Mouse (Mus musculus): ENCODE measurements at regions not wholly inside any gene's neighbourhood (a gene's known extent, or its start where the extent isn't known, plus 50 kb on each side); places are given as distances from the start of the nearest gene placed in this dataset.

DNA sequence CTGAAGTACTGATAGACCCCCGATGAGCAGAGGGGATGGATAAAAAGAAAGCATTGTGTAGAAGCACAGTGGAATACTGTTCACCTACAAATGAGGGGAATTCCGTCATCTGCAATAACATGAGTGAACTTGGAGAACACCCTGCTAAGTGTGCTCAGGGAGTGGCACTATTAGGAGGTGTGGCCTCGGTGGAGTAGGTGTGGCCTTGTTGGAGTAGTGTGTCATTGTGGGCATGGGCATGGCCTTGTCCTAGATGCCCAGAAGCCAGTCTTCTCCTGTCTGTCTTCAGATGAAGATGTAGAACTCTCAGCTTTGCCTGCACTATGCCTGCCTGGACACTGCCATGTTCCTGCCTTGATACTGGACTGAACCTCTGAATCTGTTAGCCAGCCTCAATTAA is 86.2 kb upstream of the Kl start:
- Histone ChIP-seq H3K4me3 (no peak overlapping the region), H3K27ac (no peak overlapping the region), H3K27me3 (ENCODE audit: poor library complexity, severe bottlenecking) (no peaks in the 10 kb centered on the region), H3K36me3 (replicated peaks) (no peaks in the 10 kb centered on the region), H3K4me1 (no peaks in the 10 kb centered on the region), H3K9me3 (peaks cover 10% of the 10 kb centered on the region)
- 90% methylated on average over 3 of the region's 3 CpGs for WGBS
- DNase-seq (ENCODE audit: extremely low spot score, low spot score), result no peak

DNA sequence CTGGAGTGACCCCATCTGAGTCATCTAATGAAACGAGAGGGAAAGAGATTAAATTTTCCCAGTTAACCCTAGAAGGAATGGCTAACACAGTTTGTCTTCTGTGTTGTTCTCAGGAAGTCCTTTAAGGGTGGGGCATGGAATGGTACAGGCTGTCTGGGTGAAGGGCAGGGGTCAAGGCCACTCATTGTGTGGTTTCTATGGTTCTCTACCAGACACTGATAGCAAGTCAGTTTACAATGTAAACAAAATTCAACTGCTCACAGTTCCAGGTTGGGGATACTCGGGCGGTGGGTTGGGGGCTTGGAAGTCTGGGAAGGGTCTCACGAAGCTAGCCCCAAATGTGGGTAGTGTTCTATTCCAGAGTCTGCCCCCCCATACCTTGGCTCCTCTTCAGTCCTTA is 82.5 kb upstream of the Kl start:
- no peak overlapping the region for H3K27ac ChIP-seq
- H3K4me1 ChIP-seq, result no peaks in the 10 kb centered on the region
- WGBS, result 86% methylated on average over 4 of the region's 4 CpGs
- no peaks in the 10 kb centered on the region for H3K27me3 ChIP-seq (ENCODE audit: poor library complexity, severe bottlenecking)
- no peak overlapping the region for H3K4me3 ChIP-seq
- no peak for DNase-seq (ENCODE audit: extremely low spot score, low spot score)
- no peaks in the 10 kb centered on the region for H3K36me3 ChIP-seq (replicated peaks)
- peaks cover 11% of the 10 kb centered on the region for H3K9me3 ChIP-seq

DNA sequence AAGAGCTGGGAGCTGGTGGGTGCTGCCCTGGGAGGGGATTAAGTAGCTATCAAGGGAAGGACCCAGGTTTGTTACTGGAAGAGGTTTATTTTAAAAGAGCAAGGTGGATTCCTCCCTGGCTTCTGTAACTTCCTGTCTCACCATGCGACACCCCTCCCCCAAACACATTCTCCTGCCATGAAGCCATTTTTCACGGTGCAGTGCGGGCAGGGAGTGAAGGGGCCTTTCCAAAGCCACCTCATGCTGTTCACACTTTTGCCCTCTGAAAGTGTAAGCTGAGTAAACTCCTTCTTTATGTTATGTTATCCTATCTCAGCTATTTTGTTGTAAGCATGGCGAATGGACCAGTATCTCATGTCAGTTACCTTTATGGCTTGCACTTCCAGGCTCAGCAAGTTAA is 73.6 kb upstream of the Kl start:
- no peak overlapping the region for H3K4me3 ChIP-seq
- H3K27ac ChIP-seq, result no peak overlapping the region
- H3K27me3 ChIP-seq (ENCODE audit: poor library complexity, severe bottlenecking), result no peaks in the 10 kb centered on the region
- DNase-seq (ENCODE audit: extremely low spot score, low spot score), result no peak
- H3K9me3 ChIP-seq, result 0 out of 2 replicates have a peak, but pooled peaks cover 5% of the 10 kb centered on the region
- H3K36me3 ChIP-seq (replicated peaks), result no peaks in the 10 kb centered on the region
- WGBS, result 77% methylated on average over 4 of the region's 4 CpGs
- H3K4me1 ChIP-seq, result no peaks in the 10 kb centered on the region

DNA sequence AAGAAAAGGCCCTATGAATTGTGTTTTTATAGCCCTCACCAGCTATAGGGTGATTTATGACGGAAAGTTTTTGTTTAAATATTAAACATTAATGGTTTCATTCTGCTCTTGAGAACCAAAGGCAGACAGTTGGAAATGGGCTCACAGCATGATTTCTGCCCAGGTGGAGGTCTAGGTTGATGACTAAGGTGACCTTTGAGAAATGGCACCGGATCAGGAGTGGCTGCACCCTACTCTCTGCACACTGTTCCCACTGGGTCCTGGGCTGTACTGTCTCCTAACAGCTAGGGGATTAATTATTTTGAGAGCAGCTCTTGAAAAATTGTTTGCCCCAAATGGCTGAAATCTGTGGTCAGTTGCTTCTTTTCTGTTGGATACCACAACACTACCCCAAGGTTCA is 68.7 kb upstream of the Kl start:
- Histone ChIP-seq H3K36me3 (replicated peaks) (no peaks in the 10 kb centered on the region), H3K4me3 (no peak overlapping the region), H3K4me1 (no peaks in the 10 kb centered on the region), H3K9me3 (0 out of 2 replicates have a peak, but pooled peaks cover 3% of the 10 kb centered on the region), H3K27ac (no peak overlapping the region), H3K27me3 (ENCODE audit: poor library complexity, severe bottlenecking) (no peaks in the 10 kb centered on the region)
- 89% methylated on average over 2 of the region's 2 CpGs for WGBS
- no peak for DNase-seq (ENCODE audit: extremely low spot score, low spot score)

DNA sequence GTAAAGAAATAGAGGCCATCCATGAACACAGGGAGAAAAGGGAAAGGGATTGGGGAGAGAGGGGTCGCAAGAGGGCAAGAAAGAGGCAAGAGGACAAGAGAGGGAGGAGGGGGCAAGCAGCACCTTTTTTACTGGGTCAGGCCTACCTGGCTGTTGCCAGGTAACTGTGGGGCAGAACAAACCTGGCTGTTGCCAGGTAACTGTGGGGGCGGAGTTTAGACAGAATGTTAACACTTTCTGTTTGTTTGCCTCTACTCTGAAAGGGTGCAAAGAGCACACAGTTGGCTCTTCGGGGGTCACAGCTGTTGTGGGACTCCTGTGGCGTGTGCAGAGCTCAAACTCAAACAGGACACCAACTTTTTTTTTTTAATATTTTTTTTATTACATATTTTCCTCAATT is 62.3 kb upstream of the Kl start:
- Histone ChIP-seq H3K9me3 (no peaks in the 10 kb centered on the region), H3K4me3 (no peak overlapping the region), H3K27ac (no peak overlapping the region), H3K4me1 (peaks cover 24% of the 10 kb centered on the region), H3K36me3 (replicated peaks) (no peaks in the 10 kb centered on the region), H3K27me3 (ENCODE audit: poor library complexity, severe bottlenecking) (no peaks in the 10 kb centered on the region)
- 84% methylated on average over 4 of the region's 4 CpGs for WGBS
- no peak for DNase-seq (ENCODE audit: extremely low spot score, low spot score)

DNA sequence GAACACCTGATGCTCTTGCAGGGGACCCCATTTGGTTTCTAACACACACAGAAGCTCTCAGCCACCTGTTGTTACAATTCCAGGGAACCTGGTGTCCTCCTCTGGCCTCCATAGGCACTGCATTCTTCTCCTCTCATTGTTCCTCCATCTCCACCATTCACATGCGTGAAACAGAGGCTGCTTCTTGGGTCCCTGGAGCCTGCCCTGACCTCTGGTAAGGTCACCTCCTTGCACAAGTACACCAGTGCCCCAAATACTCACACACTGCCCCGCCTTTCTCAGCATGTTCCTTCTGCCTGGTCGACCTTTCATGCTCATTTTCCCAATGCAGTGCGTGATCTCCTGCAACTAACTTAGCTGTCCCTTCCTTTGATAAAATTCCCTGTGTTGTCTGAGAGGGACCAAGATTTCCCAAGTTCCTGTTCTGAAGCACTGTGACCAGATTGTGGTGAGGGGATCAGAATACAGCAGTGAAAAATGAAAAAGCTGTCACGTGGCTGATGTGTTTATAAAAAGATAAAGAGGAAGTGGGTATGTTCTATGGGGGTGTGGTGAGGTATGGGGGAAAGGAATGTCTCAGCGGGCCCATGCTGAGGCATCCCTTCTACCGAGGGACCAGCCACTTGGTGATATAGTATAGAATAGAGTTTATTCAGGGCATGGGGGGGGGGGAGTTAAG is 61.0 kb upstream of the Kl start:
- Histone ChIP-seq H3K4me3 (no peak overlapping the region), H3K9me3 (no peaks in the 10 kb centered on the region), H3K27ac (0 out of 2 replicates have a peak overlapping the region, but pooled peaks have one; percentile 35), H3K27me3 (ENCODE audit: poor library complexity, severe bottlenecking) (no peaks in the 10 kb centered on the region), H3K36me3 (replicated peaks) (no peaks in the 10 kb centered on the region), H3K4me1 (peaks cover 25% of the 10 kb centered on the region)
- WGBS, result 67% methylated on average over 7 of the region's 7 CpGs
- DNase-seq (ENCODE audit: extremely low spot score, low spot score), result no peak

DNA sequence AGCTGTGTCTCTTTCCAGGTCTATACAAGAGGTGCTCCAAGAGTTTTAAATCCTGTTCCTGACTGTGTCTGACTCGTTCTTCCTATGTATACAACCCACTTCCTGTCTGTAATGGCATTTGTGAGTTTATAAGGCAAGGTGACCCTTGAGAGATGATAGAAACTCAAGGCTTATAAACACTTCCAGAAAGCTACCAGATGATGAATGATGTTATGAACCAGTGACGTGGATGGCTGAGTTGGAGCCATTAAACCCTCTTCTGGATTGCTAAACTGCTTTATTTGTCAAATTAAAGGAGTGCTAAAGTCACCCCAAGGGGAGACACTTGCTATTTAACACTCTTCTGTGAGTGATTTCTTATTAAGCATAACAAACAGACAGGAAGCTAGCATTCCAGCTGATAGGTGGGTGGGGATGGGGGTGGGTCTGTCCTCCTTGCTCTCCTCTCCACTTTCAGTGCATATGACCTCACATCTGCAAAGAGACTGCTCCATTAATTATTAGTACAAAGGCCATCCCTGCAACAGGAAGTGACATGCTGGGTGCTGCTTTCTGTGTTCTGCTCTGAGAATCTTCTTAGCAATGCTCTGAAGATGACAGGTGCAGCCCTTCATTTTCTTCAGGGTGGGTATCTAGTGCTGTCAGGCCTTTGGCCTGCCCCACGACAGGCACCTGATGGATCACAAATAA is 58.2 kb upstream of the Kl start:
- Histone ChIP-seq H3K4me3 (no peak overlapping the region), H3K36me3 (replicated peaks) (no peaks in the 10 kb centered on the region), H3K27ac (no peak overlapping the region), H3K27me3 (ENCODE audit: poor library complexity, severe bottlenecking) (no peaks in the 10 kb centered on the region), H3K4me1 (peaks cover 25% of the 10 kb centered on the region), H3K9me3 (no peaks in the 10 kb centered on the region)
- WGBS, result 71% methylated on average over 3 of the region's 3 CpGs
- no peak for DNase-seq (ENCODE audit: extremely low spot score, low spot score)

DNA sequence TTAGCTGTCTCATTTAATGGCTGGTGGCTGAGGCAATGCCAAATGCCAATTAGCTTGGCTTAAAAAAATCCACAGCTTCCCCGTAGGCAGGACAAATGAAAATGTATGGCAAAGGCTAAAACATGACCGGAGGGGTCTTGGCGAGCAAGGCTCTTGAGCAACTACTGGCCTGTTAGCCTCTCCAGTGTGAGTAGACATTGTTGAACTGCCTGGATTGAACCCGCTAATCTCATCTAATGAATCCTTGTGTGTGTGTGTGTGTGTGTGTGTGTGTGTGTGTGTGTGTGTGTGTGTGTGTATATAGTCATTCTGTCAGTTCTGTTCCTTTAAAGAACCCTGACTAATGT is 57.7 kb upstream of the Kl start:
- no peak overlapping the region for H3K4me3 ChIP-seq
- no peaks in the 10 kb centered on the region for H3K36me3 ChIP-seq (replicated peaks)
- H3K4me1 ChIP-seq, result peaks cover 25% of the 10 kb centered on the region
- H3K27ac ChIP-seq, result no peak overlapping the region
- DNase-seq (ENCODE audit: extremely low spot score, low spot score), result peak; percentile 19
- no peaks in the 10 kb centered on the region for H3K27me3 ChIP-seq (ENCODE audit: poor library complexity, severe bottlenecking)
- no peaks in the 10 kb centered on the region for H3K9me3 ChIP-seq
- WGBS, result 59% methylated on average over 4 of the region's 4 CpGs

DNA sequence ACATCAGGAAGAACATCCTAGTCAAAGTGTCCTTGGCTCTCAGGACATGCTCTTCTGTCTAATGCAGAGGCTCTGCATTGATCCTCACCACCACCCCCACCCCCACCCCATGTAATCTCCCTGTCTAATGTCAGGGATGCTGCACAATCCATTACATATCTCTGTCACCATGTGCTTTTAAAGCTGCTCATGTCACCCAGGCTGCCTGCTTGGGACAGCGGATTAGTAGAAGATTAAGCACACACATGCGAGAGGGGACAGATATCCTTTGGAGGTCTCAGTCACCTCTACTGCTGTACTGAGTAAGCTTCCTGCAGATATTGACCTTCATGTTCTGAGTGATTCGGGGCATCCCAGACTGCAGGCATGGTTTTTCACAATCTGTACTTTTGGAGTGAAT is 50.7 kb upstream of the Kl start:
- H3K27ac ChIP-seq, result no peak overlapping the region

More for the DNA sequence above, 50.7 kb upstream of the Kl start:
- H3K36me3 ChIP-seq (replicated peaks), result no peaks in the 10 kb centered on the region
- no peaks in the 10 kb centered on the region for H3K9me3 ChIP-seq
- no peak for DNase-seq (ENCODE audit: extremely low spot score, low spot score)
- 88% methylated on average over 3 of the region's 3 CpGs for WGBS
- no peak overlapping the region for H3K4me3 ChIP-seq
- H3K27me3 ChIP-seq (ENCODE audit: poor library complexity, severe bottlenecking), result no peaks in the 10 kb centered on the region
- peaks cover 14% of the 10 kb centered on the region for H3K4me1 ChIP-seq
